Mouse (Mus musculus) intestine, embryonic 15.5 days (tissue): ENCODE measurements at regions not wholly inside any gene's neighbourhood (a gene's known extent, or its start where the extent isn't known, plus 50 kb on each side); places are given as distances from the start of the nearest gene placed in this dataset.

ENCODE experiments used
- ATAC-seq: fragments of 200-750 bp; cut with Nextera tagmentation; 2 replicates; pipeline ENCODE4 v1.8.0; 2017; ENCODE audit warnings: moderate TSS enrichment, moderate library complexity
- H3K27ac ChIP-seq: fragments of 300-500 bp; sonication (generic); 2 replicates; pipeline ENCODE4 v1.5.1; 2015; ENCODE audit warnings: mild to moderate bottlenecking, inconsistent platforms
- H3K27me3 ChIP-seq: fragments of 300-500 bp; sonication (generic); replicated peaks from 2 replicates; pipeline ENCODE4 v1.6.1; 2015; ENCODE audit warnings: inconsistent platforms
- H3K36me3 ChIP-seq: fragments of 300-500 bp; sonication (generic); 2 replicates; pipeline ENCODE4 v1.6.1; 2015; ENCODE audit warnings: inconsistent platforms
- H3K4me1 ChIP-seq: fragments of 300-500 bp; sonication (generic); replicated peaks from 2 replicates; pipeline ENCODE4 v1.6.1; 2015; ENCODE audit warnings: inconsistent platforms
- H3K4me2 ChIP-seq: fragments of 300-500 bp; sonication (generic); replicated peaks from 2 replicates; pipeline ENCODE4 v1.6.1; 2015; ENCODE audit warnings: mild to moderate bottlenecking, inconsistent platforms
- H3K4me3 ChIP-seq: fragments of 300-500 bp; sonication (generic); replicated peaks from 2 replicates; pipeline ENCODE4 v1.5.1; 2015; ENCODE audit warnings: inconsistent platforms
- H3K9ac ChIP-seq: fragments of 300-500 bp; sonication (generic); 2 replicates; pipeline ENCODE4 v1.6.1; 2015; ENCODE audit warnings: inconsistent platforms
- H3K9me3 ChIP-seq: fragments of 300-500 bp; sonication (generic); 2 replicates; pipeline ENCODE4 v1.6.1; 2016; ENCODE audit warnings: inconsistent platforms
- WGBS: fragments of 180-500 bp; shearing (Covaris S2); methylation state at CpG from one replicate; pipeline ENCODE4 v1.1.7; 2015; 5-methylcytosine and 5-hydroxymethylcytosine counted together

DNA sequence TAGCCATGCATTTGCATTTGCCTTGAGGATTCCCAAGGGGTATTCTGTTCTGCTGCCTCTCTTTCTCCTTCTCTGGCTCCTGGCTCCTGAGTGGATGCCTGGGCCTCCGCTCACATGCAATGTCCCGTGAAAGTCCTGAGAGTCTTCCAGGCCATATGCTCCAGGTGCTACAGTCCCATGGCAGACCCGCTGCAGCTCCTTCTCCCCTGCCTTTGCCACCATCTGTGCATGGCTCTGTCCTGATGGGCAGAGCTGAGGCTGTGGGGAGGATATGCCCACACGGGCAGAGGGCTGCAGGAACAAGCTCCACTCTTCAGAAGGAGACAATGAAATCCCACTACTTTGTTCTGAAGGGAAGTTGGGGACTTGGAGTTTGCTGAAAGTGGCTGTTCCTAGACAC, 485.9 kb upstream of the Zmiz1 start:
- Histone ChIP-seq H3K4me1 (no peaks in the 10 kb centered on the region), H3K4me3 (no peak overlapping the region), H3K4me2 (no peak overlapping the region), H3K9me3 (no peaks in the 10 kb centered on the region), H3K27me3 (no peaks in the 10 kb centered on the region), H3K36me3 (no peaks in the 10 kb centered on the region), H3K27ac (no peak overlapping the region), H3K9ac (no peak overlapping the region)
- no peak for ATAC-seq
- 84% methylated on average over 4 of the region's 4 CpGs for WGBS

DNA sequence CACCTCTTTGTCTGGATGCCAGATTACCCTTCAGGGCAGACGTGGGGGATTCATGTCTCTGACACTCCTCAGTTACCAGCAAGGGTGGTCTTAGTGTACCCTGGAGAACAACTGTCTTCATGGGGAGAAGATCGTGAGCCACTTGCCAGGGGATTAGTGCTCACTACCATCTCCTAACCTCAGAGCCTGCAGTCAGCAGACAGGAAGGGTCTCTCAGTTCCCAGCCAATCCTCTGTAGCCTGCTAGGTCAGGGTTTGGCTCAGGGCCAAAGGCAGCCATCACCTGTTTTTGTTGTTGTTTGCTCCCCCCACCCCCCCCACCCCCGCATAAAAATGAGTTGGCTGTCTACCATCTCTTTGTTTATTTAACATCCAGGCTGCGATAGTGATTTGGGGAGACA, 485.4 kb upstream of the Zmiz1 start:
- Histone ChIP-seq H3K9me3 (no peaks in the 10 kb centered on the region), H3K4me3 (no peak overlapping the region), H3K4me2 (no peak overlapping the region), H3K27me3 (no peaks in the 10 kb centered on the region), H3K36me3 (no peaks in the 10 kb centered on the region), H3K27ac (no peak overlapping the region), H3K4me1 (no peaks in the 10 kb centered on the region), H3K9ac (no peak overlapping the region)
- no peak for ATAC-seq
- WGBS: 53% methylated on average over 4 of the region's 4 CpGs

DNA sequence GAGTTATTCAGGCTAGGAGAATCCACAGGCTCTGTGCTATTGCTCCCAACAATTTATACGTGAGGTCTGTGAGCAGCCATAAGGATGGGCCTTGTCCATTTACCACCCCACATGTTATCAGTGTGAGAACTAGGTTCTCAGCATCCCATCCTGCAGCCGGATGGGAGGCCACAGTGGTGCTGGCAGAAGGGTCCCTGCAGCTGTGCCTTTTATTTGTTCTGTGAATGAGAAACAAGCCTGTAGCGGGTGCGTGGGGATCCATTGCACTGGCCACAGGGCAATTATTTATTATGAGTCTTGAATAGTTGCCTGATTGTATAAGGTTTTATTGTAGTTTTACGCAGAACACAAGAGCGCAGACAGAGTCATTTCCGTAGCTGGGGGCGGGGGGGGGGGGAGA, 476.5 kb upstream of the Zmiz1 start:
- Histone ChIP-seq H3K36me3 (no peaks in the 10 kb centered on the region), H3K4me3 (no peak overlapping the region), H3K4me2 (no peak overlapping the region), H3K27me3 (no peaks in the 10 kb centered on the region), H3K9me3 (no peaks in the 10 kb centered on the region), H3K4me1 (no peaks in the 10 kb centered on the region), H3K9ac (no peak overlapping the region), H3K27ac (no peak overlapping the region)
- WGBS: 75% methylated on average over 8 of the region's 8 CpGs
- no peak for ATAC-seq

DNA sequence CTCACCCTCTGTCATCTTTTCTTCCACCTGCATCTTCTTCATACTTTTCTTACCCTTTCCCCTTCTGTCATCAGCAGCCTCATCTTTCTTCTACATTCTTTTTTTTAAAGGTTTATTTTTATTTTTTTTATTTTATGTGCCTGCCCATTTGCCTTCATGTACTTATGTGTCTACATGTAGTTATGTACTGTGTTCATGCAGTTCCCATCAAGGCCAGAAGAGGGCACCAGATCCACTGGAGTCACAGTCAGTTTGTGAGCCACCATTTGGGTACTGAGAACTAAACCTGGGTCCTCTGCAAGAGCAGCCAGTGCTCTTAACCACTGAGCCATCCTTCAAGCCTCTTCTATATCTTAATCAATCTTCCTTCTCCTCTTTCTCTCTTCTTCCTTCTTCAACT, 475.7 kb upstream of the Zmiz1 start:
- Histone ChIP-seq H3K4me3 (no peak overlapping the region), H3K4me2 (no peak overlapping the region), H3K27ac (no peak overlapping the region), H3K27me3 (no peaks in the 10 kb centered on the region), H3K36me3 (no peaks in the 10 kb centered on the region), H3K9me3 (no peaks in the 10 kb centered on the region), H3K4me1 (no peaks in the 10 kb centered on the region), H3K9ac (no peak overlapping the region)
- no peak for ATAC-seq

DNA sequence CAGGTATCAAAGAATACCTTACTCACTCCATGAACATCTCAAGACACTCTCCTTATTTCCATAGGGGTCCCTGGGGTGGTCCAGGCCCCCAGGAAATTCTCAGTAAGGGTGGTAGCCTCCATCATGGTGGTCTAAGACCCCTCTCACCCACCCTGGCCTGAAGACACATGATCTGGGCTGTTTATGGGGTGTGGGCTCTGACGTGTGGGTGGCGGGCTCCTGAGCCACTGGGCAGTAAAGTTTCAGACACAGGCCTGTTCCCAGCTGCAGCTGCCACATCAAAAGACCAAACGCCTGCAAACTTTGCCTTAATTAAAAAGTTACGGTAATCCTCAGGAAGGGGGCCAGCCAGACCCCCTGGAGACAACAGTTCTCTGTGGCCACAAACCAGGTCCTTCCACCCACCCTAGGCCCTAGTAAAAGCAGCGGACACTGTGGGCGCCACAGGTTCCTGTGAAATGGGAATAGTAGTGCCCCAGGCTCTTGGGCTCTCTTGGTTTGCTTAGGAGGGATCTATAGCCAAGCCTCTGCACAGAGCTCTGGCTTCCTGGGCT, 473.1 kb upstream of the Zmiz1 start:
- ATAC-seq: no peak
- Histone ChIP-seq H3K4me2 (no peak overlapping the region), H3K4me3 (no peak overlapping the region), H3K9me3 (no peaks in the 10 kb centered on the region), H3K27ac (no peak overlapping the region), H3K27me3 (no peaks in the 10 kb centered on the region), H3K4me1 (no peaks in the 10 kb centered on the region), H3K36me3 (no peaks in the 10 kb centered on the region), H3K9ac (no peak overlapping the region)
- WGBS: 73% methylated on average over 6 of the region's 6 CpGs

DNA sequence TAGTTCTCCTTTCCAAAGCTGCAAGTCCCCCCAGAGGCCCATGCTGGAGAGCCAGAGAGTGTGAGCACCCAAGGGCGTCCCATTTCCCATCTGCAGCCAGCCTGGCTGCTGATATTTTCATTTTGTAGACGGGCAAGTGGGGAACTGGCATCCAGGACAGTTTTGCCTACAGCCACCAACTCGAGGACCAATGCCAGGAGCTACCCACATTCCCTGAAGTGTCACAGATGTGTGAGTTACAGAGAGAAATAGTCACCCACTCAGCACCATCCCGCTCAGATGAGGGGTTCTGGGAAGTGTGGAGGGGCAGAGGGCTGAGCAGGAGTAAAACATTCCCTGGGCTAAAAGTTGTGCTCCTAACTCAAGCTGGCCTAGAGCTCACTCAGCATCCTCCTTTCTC, 472.6 kb upstream of the Zmiz1 start:
- Histone ChIP-seq H3K9me3 (no peaks in the 10 kb centered on the region), H3K27me3 (no peaks in the 10 kb centered on the region), H3K4me3 (no peak overlapping the region), H3K9ac (no peak overlapping the region), H3K36me3 (no peaks in the 10 kb centered on the region), H3K27ac (no peak overlapping the region), H3K4me1 (no peaks in the 10 kb centered on the region), H3K4me2 (no peak overlapping the region)
- WGBS: 79% methylated on average over 4 of the region's 4 CpGs
- ATAC-seq: no peak

DNA sequence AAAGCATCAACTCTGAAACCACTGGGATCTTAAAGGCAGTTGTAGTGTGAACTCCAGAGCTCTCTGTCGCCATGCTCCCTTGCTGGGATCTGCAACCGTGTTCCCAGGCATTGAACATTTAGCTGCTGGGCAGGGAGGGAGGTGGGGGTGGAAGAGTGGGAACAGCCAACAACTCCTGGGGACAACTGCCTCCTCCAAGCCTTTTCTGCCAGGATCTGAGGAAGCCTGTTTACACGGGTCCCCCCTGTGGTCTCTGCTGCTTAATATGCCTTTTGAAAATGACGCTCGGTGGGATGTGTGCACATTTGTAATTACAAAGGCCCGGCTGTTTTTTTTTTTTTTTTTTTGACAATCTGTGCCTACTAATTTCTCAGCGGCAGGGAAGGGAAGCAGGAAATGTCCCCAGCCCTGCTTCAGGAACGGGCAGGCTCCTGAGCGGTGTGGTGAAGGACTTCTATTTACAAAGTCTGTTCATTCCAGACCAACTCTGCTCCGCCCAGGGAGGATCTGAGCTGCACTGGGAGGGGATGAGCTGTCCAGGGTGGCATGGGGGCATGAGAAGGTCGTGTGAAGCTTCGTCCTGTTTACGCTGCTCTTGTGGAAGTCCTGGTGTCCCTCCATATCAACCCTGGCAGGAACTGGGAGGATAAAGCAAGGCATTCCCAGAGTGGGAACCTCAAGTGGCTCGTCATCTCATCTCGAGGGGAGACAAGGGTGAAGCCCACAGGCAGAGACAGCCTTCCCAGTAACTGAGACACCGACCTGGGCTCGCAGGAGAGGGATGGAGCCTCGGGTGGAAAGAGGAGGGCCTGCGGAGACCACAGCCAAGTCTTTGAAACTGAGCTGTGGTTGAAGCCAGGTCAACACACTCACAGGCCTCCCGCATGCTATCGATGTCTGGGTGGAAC, 465.0 kb upstream of the Zmiz1 start:
- Histone ChIP-seq H3K4me3 (no peak overlapping the region), H3K9ac (no peak overlapping the region), H3K4me1 (peaks cover 23% of the 10 kb centered on the region), H3K9me3 (no peaks in the 10 kb centered on the region), H3K27ac (no peak overlapping the region), H3K27me3 (no peaks in the 10 kb centered on the region), H3K36me3 (no peaks in the 10 kb centered on the region), H3K4me2 (no peak overlapping the region)
- WGBS: 31% methylated on average over 21 of the region's 21 CpGs
- ATAC-seq: no peak

DNA sequence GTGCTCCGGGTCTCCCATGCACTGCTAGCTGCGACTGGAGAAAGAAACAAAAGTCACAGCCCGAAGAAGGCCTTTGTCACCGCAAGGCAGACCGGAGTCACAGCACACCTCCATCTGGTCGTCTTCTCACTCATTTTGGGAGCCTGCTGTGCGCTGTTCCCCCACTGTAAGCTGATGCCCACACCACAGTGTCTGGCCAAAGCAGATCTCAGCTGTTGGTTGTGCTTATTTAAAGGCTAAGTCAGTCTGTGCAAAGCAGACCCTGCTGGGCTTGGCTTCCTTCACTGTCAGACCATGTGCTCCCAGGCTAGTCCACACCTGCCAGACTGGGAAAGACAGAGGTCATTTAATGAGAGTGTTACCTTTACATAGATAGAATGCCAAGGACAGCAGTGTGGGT, 463.8 kb upstream of the Zmiz1 start:
- no peaks in the 10 kb centered on the region for H3K27me3 ChIP-seq
- H3K9ac ChIP-seq: no peak overlapping the region
- WGBS: 76% methylated on average over 7 of the region's 7 CpGs
- ATAC-seq: no peak
- no peak overlapping the region for H3K4me2 ChIP-seq
- H3K27ac ChIP-seq: no peak overlapping the region
- no peaks in the 10 kb centered on the region for H3K9me3 ChIP-seq
- H3K36me3 ChIP-seq: no peaks in the 10 kb centered on the region
- H3K4me3 ChIP-seq: no peak overlapping the region
- peaks cover 23% of the 10 kb centered on the region for H3K4me1 ChIP-seq

DNA sequence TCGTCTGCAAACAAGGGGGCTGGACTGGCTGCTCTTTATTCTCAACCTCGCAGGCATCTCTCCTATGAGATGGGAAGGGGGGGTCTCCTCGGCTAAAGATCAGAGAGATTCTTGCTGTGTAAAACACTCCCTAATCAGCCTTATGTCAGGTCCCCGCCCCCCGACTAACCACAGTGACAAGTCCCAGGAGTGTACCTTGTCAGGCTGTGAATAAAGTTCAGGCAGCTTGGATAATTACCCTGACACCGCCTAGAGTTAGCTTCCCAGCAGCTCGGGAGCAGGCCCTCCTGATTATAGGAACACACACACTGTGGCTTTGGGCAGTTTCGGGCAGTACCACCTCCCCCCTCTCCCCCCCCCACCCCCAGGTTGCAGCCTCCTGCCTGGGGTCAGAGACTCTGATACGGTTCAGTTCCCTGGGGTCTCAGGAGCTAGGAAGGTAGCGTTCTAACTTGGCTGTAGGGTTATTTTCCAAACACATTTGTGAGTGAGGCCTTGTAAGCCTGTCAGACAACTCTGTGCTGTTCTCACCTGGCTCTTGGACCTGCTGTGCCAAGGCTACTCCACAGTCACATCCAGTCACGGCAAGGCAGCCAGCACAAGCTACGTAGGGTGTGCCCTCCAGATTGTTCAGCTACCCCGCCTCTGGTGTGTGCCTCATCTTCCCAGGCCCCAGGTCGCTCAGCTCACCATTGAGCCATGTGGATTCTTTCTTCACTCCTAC, 461.0 kb upstream of the Zmiz1 start:
- peak; percentile 80 for ATAC-seq
- Histone ChIP-seq H3K4me3 (no peak overlapping the region), H3K36me3 (no peaks in the 10 kb centered on the region), H3K9me3 (no peaks in the 10 kb centered on the region), H3K27ac (peak overlapping the region; percentile 58), H3K9ac (no peak overlapping the region), H3K4me1 (peaks cover 23% of the 10 kb centered on the region), H3K27me3 (no peaks in the 10 kb centered on the region), H3K4me2 (no peak overlapping the region)
- WGBS: 33% methylated on average over 14 of the region's 14 CpGs

DNA sequence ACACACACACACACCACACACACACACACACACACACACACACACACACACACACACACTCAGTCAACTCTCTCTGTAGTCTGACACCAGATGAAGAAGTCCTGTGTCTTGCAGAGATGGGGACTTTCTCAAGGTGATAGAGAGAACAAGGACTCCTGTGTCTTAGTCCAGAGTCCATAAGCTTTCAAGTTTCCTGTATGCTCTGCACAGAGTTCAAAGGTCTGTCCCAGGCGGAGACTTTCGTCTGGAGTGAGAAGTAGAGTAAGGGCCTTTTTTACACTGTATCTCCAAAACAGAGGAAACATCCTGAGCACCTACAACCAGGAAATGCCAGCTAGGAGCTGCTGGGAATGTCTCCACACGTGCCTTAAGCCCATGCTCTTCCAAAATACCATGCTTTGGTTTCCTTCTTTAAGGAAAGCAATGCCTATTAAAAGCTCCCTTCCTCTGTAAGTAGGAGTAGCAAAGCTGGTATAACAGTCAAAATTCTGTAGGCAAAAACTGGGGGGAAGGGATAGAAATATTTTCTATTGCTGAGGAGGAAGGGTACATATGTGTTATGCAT, 459.9 kb upstream of the Zmiz1 start:
- no peaks in the 10 kb centered on the region for H3K36me3 ChIP-seq
- H3K4me1 ChIP-seq: peaks cover 19% of the 10 kb centered on the region
- H3K4me2 ChIP-seq: no peak overlapping the region
- WGBS: 48% methylated on average over 3 of the region's 3 CpGs
- peak; percentile 84 for ATAC-seq
- no peak overlapping the region for H3K27ac ChIP-seq
- no peaks in the 10 kb centered on the region for H3K9me3 ChIP-seq
- no peak overlapping the region for H3K9ac ChIP-seq
- H3K27me3 ChIP-seq: no peaks in the 10 kb centered on the region
- no peak overlapping the region for H3K4me3 ChIP-seq

DNA sequence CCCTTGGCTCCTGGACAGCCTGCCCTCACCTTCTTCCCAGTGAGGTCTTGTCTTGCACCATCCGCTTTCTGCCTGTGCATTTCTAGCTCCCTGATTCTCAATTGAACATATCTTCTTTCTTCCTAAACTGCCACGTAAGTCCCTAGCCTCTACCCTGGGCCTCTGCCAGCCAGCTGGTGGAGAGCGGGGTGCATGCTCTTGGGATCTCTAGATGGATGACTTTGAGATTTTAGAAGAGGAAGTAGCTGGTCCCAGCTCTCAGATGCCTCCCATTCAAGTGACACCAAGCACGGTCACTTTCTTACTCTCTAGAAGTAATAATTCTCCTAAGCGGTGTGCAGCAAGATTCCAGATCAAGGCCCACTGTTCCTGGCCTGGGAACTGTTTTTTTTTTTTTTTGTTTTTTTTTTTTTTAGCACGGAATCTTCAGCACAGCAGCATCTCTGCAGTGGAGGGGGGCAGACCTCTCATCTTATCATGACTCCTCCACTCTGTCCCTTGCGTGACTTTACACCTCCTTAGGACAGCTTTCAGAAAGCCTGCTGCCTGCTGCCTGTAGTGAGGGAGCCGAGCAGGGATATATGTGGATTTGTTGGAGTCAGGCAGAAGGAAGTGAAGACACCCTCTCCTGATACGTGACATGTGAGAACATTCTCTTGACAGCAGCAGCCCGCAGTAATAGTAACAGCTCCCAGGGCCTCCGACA, 453.6 kb upstream of the Zmiz1 start:
- no peak overlapping the region for H3K4me3 ChIP-seq
- H3K27ac ChIP-seq: no peak overlapping the region
- H3K9me3 ChIP-seq: no peaks in the 10 kb centered on the region
- WGBS: 68% methylated on average over 11 of the region's 11 CpGs
- H3K4me1 ChIP-seq: no peaks in the 10 kb centered on the region
- no peak for ATAC-seq
- H3K27me3 ChIP-seq: no peaks in the 10 kb centered on the region
- no peak overlapping the region for H3K9ac ChIP-seq
- H3K4me2 ChIP-seq: no peak overlapping the region
- no peaks in the 10 kb centered on the region for H3K36me3 ChIP-seq

DNA sequence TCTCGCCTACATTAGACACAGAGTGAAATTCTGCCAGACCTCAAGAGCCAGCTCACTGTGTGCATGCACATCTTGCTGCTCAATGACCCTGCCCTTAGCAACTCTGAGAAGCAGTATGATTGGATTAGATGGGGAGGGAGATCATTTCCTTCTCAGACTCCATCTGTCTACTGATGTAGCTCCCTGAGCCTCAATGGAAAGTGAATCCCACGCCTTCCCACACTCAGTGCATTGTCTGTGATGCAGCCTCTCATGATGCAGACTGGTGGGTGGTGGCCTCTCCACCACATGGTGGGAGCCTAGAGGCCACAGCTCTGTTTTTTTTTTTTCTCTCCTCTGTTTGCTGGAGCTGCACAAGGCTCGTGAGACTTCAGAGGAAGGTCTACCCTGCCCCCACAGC, 447.1 kb upstream of the Zmiz1 start:
- H3K4me1 ChIP-seq: peaks cover 15% of the 10 kb centered on the region
- ATAC-seq: no peak
- 63% methylated on average over 3 of the region's 3 CpGs for WGBS

More for the DNA sequence above, 447.1 kb upstream of the Zmiz1 start:
- no peak overlapping the region for H3K4me3 ChIP-seq
- H3K27me3 ChIP-seq: no peaks in the 10 kb centered on the region
- H3K4me2 ChIP-seq: no peak overlapping the region
- no peak overlapping the region for H3K9ac ChIP-seq
- no peaks in the 10 kb centered on the region for H3K9me3 ChIP-seq
- no peak overlapping the region for H3K27ac ChIP-seq
- no peaks in the 10 kb centered on the region for H3K36me3 ChIP-seq
